Mouse (Mus musculus): Measurements from ENCODE around the gene Ppie.
"Not testable (repeated sequence)": the region's sequence is repeated elsewhere in the genome, so short reads cannot be mapped to it uniquely, and the experiment has no call there.

Ppie gene

GRCm38 (mm10) chr4:123114651-123115050 lies 25.1 kb downstream of the Ppie start:
- not testable (repeated sequence) for DNase-seq (ENCODE audit: low spot score)

- DNase-seq (ENCODE audit: low spot score): no peak
Measured at GRCm38 (mm10) chr4:123112216-123112764, 27.5 kb downstream of the Ppie start.

- not testable (repeated sequence) for DNase-seq (ENCODE audit: low spot score)
Measured at GRCm38 (mm10) chr4:123111275-123111983, 28.3 kb downstream of the Ppie start.

DNA sequence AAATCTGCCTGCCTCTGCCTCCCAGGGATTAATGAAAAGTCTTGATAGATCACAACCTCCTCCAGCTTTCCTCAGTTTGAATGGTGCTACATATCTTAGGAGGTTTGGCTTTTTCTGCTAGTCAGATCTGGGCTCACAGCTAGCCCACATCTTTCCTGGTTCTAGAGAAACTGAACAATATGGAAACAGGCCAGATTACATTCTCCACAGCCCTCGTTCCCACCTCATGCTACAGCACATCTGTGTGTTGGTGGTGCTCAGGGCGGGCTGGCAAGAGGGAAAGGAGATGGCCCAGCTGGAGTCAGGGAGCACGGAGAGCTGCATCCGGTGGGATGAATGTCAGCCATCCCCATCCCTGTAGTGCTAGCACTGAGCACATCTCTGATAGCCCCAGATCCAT lies 29.0 kb downstream of the Ppie start:
- DNase-seq (ENCODE audit: low spot score): no peak

DNA sequence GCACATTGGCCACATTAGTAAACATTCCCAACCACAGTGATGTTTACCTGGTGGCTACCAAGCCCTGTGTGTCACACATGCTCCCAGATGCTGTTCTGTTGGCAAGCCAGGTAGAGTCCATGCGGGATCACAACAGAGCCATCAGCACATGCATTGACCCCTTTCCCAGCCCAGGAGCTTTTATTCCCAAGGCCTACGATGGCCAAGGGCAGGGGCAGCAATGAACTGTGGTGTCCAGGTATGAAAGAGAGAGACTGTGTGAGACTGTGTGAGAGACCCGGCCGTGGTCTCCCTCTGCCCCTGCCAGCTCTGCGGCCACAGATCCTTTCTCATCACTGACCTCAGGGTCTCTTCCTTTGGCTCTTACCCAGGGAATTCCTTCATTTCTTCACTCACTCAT lies 31.7 kb downstream of the Ppie start:
- no peak for DNase-seq (ENCODE audit: low spot score)

DNA sequence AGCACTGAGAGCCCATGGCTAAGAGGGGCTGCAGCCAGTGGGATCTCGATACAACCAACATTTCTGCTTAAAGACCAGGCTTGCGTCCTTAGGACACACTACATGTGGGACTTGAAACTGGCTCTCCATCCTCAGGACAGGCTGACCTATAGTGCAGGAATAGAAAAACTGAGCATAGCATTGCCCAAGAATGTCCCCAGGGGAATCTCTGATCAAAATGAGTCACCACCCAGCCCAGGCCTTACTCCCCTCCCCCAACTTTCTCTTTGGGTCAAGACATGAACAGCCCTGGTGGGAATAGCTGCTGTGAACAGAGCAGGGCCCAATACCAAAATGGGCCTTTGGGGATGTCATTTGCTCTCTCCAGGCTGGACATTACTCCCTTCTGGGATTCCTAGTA lies 32.9 kb downstream of the Ppie start:
- DNase-seq (ENCODE audit: low spot score): no peak

- not testable (repeated sequence) for DNase-seq (ENCODE audit: low spot score)
Measured at GRCm38 (mm10) chr4:123105929-123106328, 33.8 kb downstream of the Ppie start.

GRCm38 (mm10) chr4:123105451-123105790 lies 34.3 kb downstream of the Ppie start:
- DNase-seq (ENCODE audit: low spot score): no peak

DNA sequence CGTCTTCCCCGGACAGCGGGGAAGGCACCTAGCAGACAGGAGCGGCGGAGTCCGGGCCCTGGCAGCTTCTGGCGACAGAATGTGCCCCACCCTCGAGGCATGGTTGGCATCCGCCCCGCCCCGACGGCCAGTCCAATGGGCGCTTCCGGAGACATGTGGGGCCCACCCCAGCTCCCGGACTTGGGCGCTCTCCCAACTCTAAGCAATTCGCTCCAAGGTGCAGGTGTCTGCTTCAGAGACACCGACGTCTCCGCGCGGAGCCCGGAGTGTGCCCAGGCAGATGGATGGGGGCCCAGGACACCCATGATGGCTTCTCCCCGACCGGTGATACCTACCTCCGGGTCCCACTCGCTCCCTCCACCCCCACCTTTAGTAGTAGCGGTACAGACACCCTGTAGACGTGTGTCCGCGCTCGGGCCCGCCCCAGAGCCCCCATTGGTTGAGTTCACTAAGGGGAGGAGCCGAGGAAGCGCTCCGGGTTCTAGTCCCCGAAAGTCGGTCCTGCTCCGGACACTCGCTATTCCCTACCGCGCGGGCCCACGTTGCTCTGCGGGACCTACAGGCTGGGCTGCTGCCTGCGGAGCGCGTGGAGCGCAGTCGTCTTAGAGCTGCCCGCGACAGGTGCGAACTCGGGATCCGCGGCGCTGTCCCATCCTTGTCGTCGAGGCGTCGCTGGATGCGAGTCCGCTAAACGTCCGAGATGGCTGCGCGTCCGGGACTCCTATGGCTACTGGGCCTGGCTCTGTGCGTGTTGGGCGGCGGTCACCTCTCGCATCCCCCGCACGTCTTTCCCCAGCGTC lies 34.9 kb downstream of the Ppie start, which contains the start of gene Bmp8b:
Gene Bmp8b, plus strand, starts transcription at position 515 of the 800 bp plus-strand sequence.
- no peak for DNase-seq (ENCODE audit: low spot score)

DNA sequence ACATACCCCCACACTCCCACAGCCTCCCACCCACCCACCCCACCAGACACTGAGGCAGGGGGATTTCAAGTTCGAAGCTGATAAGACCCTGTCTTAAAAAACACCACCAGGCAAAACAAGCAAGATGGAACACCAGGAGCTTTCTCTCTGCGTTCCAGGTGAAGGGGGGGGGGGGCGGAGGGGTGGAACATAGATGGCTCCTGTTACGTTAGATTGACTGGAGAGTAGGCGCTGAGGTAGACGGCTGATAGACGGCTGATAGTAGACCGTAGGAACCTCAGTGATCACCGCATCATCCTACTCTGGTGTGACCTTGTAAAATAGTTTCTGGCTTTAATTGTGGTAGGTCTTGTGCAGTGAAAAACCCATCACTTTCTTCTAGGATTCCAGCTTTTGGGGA lies 45.9 kb downstream of the Ppie start:
- DNase-seq (ENCODE audit: low spot score): no peak

DNA sequence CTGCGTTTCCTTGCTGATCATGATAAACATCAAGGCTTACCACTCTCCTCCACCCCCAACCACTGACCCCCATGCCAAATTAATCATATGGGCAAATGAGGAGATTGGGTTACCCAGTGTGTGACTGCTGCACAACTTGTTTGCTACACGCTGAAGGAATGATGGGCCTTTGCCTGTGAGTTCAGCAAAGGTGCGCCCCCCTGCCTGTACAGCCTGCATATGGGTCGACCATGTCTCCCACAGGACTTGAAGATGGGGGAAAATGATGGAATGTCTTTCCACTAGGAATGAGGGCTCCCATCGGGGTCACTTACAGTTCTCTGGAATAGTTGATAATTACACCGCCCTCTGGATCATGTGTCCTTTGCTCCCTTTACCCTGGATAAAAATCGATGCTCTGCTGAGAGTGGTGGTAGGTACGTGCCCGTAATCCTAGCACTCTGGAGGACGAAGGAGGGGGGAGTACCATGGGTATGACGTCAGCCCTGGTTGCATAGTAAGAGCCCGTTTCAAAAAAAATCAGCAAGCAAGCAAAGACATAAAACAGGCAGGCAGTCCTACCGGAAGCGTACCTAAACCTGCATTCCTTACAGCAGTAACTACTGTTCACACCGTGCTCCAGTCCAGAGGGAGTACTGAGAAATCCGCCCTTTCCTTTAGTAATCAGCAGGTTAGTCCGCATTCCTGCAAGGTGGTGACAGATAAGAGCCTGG lies 46.5 kb downstream of the Ppie start:
- no peak for DNase-seq (ENCODE audit: low spot score)

DNA sequence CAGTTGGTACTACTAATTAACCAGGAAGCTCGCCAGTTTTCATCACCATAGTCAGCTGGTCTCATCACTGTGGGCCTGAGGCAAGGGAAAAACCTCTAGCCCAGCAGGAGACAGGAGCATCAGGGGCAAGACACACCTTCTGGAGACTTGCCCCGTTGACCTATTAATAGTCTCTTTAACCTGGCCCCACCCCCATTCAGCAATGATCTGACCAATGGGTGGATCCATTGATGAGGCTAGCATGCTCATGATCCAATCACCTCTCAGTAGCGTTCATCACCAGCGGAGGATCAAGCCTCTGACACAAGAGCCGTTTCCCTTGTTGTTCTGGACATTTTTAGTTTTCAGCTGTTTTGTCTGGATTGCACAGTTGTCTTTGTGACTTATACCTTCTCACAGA lies 47.1 kb downstream of the Ppie start:
- DNase-seq (ENCODE audit: low spot score): no peak

DNA sequence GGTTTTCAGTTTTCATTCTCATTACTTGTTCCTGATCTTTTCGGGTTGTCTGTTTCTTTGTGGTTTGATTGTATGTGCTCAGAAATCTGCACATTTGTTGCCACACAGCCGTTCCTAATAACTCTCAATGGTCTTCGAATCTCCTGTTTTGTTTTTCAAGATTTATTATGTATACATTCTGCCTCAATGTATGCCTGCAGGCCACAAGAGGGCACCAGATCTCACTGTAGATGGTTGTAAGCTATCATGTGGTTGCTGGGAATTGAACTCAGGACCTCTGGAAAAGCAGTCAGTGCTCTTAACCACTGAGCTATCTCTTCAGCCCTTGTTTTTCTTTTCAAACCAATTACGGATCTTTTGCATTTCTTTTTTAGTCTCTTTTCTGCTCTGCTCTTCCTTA lies 53.4 kb downstream of the Ppie start:
- no peak for DNase-seq (ENCODE audit: low spot score)

DNA sequence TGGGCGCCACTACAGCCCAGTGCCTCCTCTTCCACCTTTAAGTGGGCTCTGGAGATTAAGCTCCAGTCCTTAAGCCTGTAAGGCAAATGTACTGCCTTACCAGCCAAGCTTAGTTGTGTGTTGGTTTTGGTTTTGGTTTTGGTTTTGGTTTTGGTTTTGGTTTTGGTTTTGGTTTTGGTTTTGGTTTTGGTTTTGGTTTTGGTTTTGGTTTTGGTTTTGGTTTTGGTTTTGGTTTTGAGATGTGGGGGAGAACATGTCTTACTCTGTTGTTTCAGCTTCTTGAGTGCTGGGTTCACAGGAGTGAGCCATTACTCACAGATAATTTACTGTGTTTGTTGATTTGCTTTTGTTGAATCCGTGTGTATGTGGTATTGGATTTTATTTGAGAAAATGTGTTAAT lies 54.5 kb downstream of the Ppie start:
- no peak for DNase-seq (ENCODE audit: low spot score)

DNA sequence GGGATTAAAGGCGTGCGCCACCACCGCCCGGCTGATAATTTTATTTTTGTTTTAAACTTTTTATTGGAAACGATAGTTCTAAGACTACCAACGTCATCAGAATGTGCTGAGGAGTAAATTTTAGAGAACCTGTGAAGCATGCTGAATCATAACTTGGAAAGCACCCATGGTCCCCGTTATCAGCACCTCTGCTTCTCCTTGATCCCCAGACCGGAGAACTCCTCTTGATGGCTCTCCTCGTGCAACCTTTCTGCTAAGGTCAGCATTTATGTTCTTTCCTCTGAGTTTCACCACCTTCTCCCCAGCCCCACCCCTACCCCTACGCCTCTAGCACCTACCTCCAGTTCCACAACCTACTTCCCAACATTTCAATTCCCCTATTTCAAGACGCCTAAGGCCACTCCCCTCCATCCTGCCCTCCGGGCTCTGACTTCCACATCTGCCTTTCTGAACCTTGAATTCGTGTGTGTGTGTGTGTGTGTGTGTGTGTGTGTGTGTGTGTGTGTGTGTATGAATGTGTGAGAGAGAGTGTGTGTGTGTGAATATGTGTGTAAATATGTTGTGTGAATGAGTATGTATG lies 56.3 kb downstream of the Ppie start:
- no peak for DNase-seq (ENCODE audit: low spot score)

DNA sequence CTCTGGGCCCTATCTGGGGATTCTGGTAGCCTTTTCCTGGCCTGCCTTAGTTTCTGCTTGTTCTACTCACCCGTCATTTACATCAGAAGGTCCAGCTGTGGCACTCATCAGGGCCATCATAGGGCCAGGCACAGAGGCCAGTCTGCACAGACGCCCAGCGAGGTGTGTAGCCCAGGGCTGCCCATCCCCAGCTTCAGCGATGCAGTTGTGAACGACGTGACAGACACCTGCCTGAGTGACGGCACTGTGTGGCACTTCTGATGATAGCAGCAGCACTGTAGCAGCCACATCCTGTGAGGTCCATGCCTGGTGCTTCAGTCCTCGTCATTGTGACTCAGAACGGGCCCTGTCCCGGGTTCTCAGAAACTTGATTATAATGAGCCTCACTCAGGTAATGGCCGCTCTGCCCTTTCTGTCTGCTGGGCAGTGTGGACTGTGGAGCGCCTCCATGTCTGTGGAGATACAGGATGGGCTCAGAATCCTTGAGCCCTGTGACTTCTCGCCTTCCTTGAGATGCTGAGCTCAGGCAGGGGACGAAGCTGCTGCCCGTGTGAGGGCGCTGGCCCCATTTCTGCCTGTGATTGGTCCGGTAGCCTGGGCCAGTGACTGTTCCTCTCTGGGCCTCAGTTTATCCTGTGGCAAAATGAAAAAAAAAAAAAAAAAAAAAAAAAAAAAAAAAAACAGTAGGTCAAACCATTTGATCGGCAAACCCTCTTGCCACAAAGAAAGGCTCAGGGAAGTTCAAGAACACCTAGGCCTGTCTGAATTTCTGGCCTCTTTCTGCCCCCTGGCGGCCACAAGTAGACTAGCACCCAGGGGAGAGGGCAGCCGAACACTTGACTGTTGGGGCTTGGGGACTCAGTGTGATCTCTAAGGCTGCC lies 57.2 kb downstream of the Ppie start:
- no peak for DNase-seq (ENCODE audit: low spot score)

DNA sequence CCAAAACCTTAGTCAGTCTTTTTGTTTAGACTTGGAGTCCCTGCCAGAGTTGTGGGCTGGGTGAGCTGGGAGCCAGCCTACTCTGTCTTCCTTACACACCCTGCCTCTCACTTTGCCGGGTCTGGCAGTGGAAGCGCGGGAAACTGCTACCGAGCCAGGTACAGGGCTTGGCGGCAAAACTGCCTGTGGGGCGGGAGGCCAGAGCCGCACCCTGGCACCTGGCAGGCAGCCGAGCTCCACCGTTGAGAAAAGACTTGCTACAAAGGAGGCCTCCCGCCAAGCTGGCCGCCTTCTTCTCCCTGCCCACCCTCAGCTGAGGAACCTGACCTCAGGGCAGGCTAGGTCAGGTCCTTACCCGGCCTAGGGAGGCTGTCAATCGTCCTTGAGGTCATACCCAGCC lies 59.0 kb downstream of the Ppie start:
- no peak for DNase-seq (ENCODE audit: low spot score)

DNA sequence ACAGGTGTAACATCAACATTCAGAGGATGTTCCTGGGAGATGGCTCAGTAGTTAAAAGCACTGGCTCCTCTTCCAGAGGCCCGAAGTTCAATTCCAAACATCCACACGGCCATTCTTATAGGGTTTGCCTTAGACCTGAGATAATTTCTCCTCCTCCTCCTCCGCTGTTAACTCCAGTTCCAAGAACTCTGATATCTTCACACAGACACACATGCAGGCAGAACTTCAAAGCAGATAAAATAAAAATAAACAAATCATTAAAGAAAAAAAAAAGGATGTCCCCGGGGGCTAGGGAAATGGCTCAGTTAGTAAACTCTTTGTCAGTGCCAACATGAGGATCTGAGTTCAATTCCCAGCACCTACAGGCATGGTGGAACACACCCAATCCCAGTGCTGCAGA lies 61.5 kb downstream of the Ppie start:
- no peak for DNase-seq (ENCODE audit: low spot score)
